Mouse (Mus musculus) olfactory bulb, adult 2 months (tissue): ENCODE data around the gene Spry2.

Source experiments
- CTCF ChIP-seq: fragments of 200-500 bp; IDR thresholded peaks from 2 replicates; pipeline ENCODE4 v1.5.1; 2012; ENCODE audit warnings: low read depth, mild to moderate bottlenecking, low read length, moderate library complexity; ENCODE audit not compliant: insufficient read depth
- POLR2A ChIP-seq: fragments of 200-500 bp; IDR thresholded peaks from 2 replicates; pipeline ENCODE4 v1.6.1; 2012; ENCODE audit warnings: mild to moderate bottlenecking, low read depth, low read length, moderate library complexity; ENCODE audit not compliant: insufficient read depth

DNA sequence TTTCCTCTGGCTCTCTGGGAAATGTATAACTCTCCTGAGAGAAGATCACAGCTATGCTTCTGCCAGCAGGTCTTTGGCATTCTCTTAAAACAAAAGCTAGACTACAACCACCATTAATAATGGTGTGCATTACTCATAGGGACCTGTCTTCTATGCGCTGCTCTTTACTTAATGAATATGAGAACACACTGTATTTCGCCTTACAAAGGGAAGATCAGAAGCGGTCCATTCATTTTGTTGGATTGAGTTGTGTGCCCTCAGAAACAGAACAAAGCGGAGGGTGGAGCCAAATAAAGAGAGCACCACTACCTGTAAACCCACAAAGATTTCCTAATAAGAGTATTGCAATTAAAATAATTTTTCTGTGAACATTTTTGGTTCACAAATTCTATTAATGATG is 36.3 kb downstream of the Spry2 start:
- TF ChIP-seq CTCF (no peak), POLR2A (no peak)
